Mouse (Mus musculus) kidney, embryonic 14.5 days (tissue): Measurements from ENCODE around the gene Smtn. TPM values are rescaled to one million over a fixed set of nuclear protein-coding genes. Genes with fewer than 3 reads are reported as not detected.

Experiments used
- ATAC-seq: fragments of 200-750 bp; cut with Nextera tagmentation; 2 replicates; pipeline ENCODE4 v1.8.0; 2017; ENCODE audit warnings: moderate number of reproducible peaks, mild to moderate bottlenecking, moderate TSS enrichment, moderate library complexity; ENCODE audit not compliant: low FRiP score, low TSS enrichment
- H3K27ac ChIP-seq: fragments of 300-500 bp; sonication (generic); 2 replicates; pipeline ENCODE4 v1.5.1; 2014; ENCODE audit warnings: low read depth, mild to moderate bottlenecking, low read length, moderate library complexity, mixed read lengths
- H3K27me3 ChIP-seq: fragments of 300-500 bp; sonication (generic); 2 replicates; pipeline ENCODE4 v1.6.1; 2014; ENCODE audit warnings: mild to moderate bottlenecking, low read length; ENCODE audit not compliant: control insufficient read depth, insufficient read depth
- H3K36me3 ChIP-seq: fragments of 300-500 bp; sonication (generic); 2 replicates; pipeline ENCODE4 v1.6.1; 2014; ENCODE audit warnings: low read length, mixed read lengths; ENCODE audit not compliant: control insufficient read depth, insufficient read depth
- H3K4me1 ChIP-seq: fragments of 300-500 bp; sonication (generic); 2 replicates; pipeline ENCODE4 v1.6.1; 2014; ENCODE audit warnings: low read length, mixed read lengths; ENCODE audit not compliant: control insufficient read depth, insufficient read depth
- H3K4me2 ChIP-seq: fragments of 300-500 bp; sonication (generic); replicated peaks from 2 replicates; pipeline ENCODE4 v1.6.1; 2014; ENCODE audit warnings: low read depth, mild to moderate bottlenecking, low read length
- H3K4me3 ChIP-seq: fragments of 300-500 bp; sonication (generic); 2 replicates; pipeline ENCODE4 v1.5.1; 2014; ENCODE audit warnings: mild to moderate bottlenecking, low read length
- H3K9ac ChIP-seq: fragments of 300-500 bp; sonication (generic); 2 replicates; pipeline ENCODE4 v1.6.1; 2014; ENCODE audit warnings: low read depth, mild to moderate bottlenecking, low read length, moderate library complexity
- H3K9me3 ChIP-seq: fragments of 300-500 bp; sonication (generic); 2 replicates; pipeline ENCODE4 v1.6.1; 2016; ENCODE audit warnings: low read length; ENCODE audit not compliant: control insufficient read depth
- WGBS: fragments of 180-500 bp; shearing (Covaris S2); extraction: QIAGEN DNeasy Blood & Tissue Kit; methylation state at CpG from one replicate; pipeline ENCODE4 v1.1.7; 2014; 5-methylcytosine and 5-hydroxymethylcytosine counted together
- polyA plus RNA-seq: library from polyadenylated mRNA; unstranded; fragments of >200 nt; fragmentation: Nextera tagmentation; extraction: Ambion mirVana; gene quantifications from 2 replicates; pipeline ENCODE4 v1.2.1, GENCODE M21; 2014

Gene Smtn
- polyA plus RNA-seq, 1 experiment from 2014 or later: 70.7 TPM

GRCm38 (mm10) chr11:3543001-3543400, 2.6 kb upstream of the Smtn start:
- Histone ChIP-seq H3K4me1 (0 out of 2 replicates have a peak, but pooled peaks cover 8% of the 10 kb centered on the region), H3K36me3 (no peaks in the 10 kb centered on the region), H3K27me3 (no peaks in the 10 kb centered on the region), H3K4me3 (no peak overlapping the region), H3K9ac (no peak overlapping the region), H3K4me2 (no peak overlapping the region), H3K27ac (no peak overlapping the region), H3K9me3 (0 out of 2 replicates have a peak, but pooled peaks cover 4% of the 10 kb centered on the region)
- 44% methylated on average over 5 of the region's 5 CpGs for WGBS
- no peak for ATAC-seq

DNA sequence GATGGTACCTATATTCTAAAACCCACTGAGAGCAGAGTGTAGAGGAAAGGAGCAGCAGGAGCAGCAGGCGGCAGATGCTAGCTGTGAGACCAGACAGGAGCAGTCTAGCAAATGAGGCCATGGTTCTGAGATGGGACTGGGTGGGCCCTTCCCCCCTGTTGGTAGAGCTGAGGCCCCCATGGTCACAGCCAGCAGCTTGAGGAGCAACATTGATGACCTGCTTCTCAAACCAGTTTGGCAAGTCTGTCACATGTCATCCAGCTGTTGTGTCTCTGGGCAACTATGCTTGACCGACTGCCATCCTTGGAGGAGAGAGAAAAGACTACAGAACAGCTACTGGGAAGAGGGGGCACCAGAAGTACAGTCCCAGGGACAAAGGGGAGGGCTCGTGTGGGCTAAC, 1.5 kb upstream of the Smtn start:
- no peak for ATAC-seq
- 56% methylated on average over 3 of the region's 3 CpGs for whole genome bisulfite sequencing

DNA sequence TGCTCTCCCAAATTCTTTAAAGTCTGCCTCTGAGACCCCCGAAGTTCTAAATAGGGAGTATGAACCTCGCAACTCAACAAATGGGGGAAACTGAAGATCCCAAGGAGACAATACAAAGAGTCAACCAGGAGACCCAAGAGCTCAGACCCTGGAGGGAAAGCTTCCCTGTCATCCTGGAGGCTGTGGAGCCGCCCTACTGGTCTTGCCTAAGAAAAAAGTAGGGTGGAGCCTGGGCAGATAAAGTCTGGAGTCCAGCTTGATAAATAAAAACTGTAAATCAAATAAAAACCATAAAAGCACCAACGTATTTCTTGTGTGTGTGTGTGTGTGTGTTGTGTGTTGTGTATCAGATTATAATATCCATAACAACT, 601 bp downstream of the Smtn start:
- Histone ChIP-seq H3K27ac (no peak overlapping the region), H3K4me2 (peak overlapping the region; percentile 84), H3K9ac (peak overlapping the region; percentile 68; the same call in 1 of the 2 replicates)

More for the DNA sequence above, 1.5 kb upstream of the Smtn start:
- H3K27me3 ChIP-seq: no peaks in the 10 kb centered on the region
- H3K4me2 ChIP-seq: no peak overlapping the region
- H3K9me3 ChIP-seq: 0 out of 2 replicates have a peak, but pooled peaks cover 4% of the 10 kb centered on the region
- no peak overlapping the region for H3K9ac ChIP-seq
- no peak overlapping the region for H3K4me3 ChIP-seq
- H3K27ac ChIP-seq: no peak overlapping the region
- 0 out of 2 replicates have a peak, but pooled peaks cover under 1% of the 10 kb centered on the region for H3K36me3 ChIP-seq
- peaks cover 17% of the 10 kb centered on the region for H3K4me1 ChIP-seq

GRCm38 (mm10) chr11:3539111-3539825, 1.1 kb downstream of the Smtn start:
- Histone ChIP-seq H3K4me1 (peaks cover 33% of the 10 kb centered on the region), H3K9me3 (no peaks in the 10 kb centered on the region), H3K27ac (peak overlapping the region; percentile 55; the same call in 1 of the 2 replicates), H3K4me3 (peak overlapping the region; percentile 68), H3K9ac (peak overlapping the region; percentile 68), H3K27me3 (no peaks in the 10 kb centered on the region), H3K36me3 (peaks cover 6% of the 10 kb centered on the region), H3K4me2 (peak overlapping the region; percentile 84)
- WGBS: 5% methylated on average over 33 of the region's 33 CpGs
- peak; percentile 91 for ATAC-seq

More for the DNA sequence above, 601 bp downstream of the Smtn start:
- no peak for ATAC-seq
- WGBS: 85% methylated on average over 4 of the region's 4 CpGs
- Histone ChIP-seq H3K9me3 (0 out of 2 replicates have a peak, but pooled peaks cover 4% of the 10 kb centered on the region), H3K4me1 (peaks cover 33% of the 10 kb centered on the region), H3K27me3 (no peaks in the 10 kb centered on the region), H3K36me3 (0 out of 2 replicates have a peak, but pooled peaks cover 4% of the 10 kb centered on the region), H3K4me3 (peak overlapping the region; percentile 68)

DNA sequence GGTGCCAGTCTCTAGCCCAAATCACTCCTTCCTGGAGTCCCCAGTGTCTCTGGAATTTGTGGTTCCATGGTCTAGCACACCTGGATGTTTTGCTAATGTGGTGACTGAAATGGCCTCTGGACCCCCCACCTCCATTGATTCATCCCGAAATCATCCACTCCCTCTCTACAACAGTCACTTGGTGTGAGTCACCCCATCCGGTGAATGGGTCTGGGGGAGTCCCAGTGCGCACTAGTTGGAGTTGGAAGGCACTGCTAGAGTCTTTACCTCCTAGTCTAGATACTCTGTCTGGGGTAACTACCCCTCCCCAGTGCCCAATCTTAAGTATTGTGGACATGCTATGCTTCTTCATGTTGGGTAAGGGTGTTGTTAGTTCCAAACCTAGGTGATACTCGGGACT, 2.1 kb downstream of the Smtn start:
- Histone ChIP-seq H3K4me1 (peaks cover 33% of the 10 kb centered on the region), H3K36me3 (peaks cover 15% of the 10 kb centered on the region), H3K9me3 (no peaks in the 10 kb centered on the region), H3K4me2 (peak overlapping the region; percentile 84), H3K9ac (peak overlapping the region; percentile 68), H3K4me3 (peak overlapping the region; percentile 68), H3K27me3 (no peaks in the 10 kb centered on the region), H3K27ac (peak overlapping the region; percentile 55; the same call in 1 of the 2 replicates)
- 68% methylated on average over 4 of the region's 4 CpGs for WGBS
- no peak for ATAC-seq

DNA sequence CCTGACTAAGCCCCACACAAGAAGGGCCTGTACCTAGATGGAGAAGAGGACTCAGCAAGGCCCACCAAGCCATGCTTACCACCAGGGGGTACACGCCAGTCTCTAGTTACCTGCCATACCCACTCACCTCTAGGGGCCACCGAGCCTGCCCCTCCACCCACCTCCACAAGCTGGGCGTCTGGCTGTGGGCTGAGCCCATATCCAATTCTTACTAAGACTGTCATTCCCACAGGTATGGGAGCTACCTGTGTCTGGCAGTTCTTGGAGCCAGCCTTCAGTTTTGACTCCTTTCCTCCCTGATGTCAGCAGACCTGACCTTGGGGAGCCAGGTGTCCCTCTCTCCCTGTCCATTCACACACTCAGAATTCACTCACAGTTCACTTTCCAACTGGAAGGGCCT, 2.7 kb downstream of the Smtn start:
- peaks cover 33% of the 10 kb centered on the region for H3K4me1 ChIP-seq
- ATAC-seq: no peak
- H3K36me3 ChIP-seq: peaks cover 21% of the 10 kb centered on the region
- H3K27ac ChIP-seq: no peak overlapping the region
- peak overlapping the region; percentile 25; the same call in 1 of the 2 replicates for H3K9ac ChIP-seq
- H3K4me3 ChIP-seq: peak overlapping the region; percentile 68
- no peaks in the 10 kb centered on the region for H3K9me3 ChIP-seq
- WGBS: 78% methylated on average over 3 of the region's 3 CpGs
- H3K4me2 ChIP-seq: peak overlapping the region; percentile 84
- no peaks in the 10 kb centered on the region for H3K27me3 ChIP-seq

GRCm38 (mm10) chr11:3536745-3537333, 3.6 kb downstream of the Smtn start:
- no peak for ATAC-seq
- 68% methylated on average over 5 of the region's 5 CpGs for WGBS
- H3K27me3 ChIP-seq: no peaks in the 10 kb centered on the region
- H3K9ac ChIP-seq: no peak overlapping the region
- peak overlapping the region; percentile 84 for H3K4me2 ChIP-seq
- H3K36me3 ChIP-seq: peaks cover 30% of the 10 kb centered on the region
- H3K4me3 ChIP-seq: no peak overlapping the region
- H3K27ac ChIP-seq: no peak overlapping the region
- H3K9me3 ChIP-seq: no peaks in the 10 kb centered on the region
- peaks cover 33% of the 10 kb centered on the region for H3K4me1 ChIP-seq

DNA sequence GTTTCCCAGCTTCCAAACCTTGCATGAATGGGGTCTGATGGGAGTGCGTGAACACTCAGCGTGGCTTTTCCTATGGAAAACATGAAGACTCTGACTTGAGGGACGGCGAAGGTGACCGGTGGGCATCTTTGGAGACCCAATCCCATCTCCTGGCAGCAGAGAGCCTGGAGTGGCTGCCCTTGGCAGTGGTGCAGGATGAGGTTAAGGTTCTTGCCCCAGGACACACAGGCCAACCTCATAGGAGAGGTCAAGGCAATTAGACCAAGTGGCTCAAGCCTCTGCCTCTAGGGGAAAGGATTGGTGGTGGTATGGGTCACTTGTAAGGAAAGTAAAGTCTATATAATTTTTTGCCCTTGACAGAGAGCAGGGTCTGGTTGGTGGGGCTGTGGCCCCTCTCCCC, 4.3 kb downstream of the Smtn start:
- H3K9me3 ChIP-seq: no peaks in the 10 kb centered on the region
- peak overlapping the region; percentile 50 for H3K4me3 ChIP-seq
- peaks cover 33% of the 10 kb centered on the region for H3K4me1 ChIP-seq
- H3K9ac ChIP-seq: peak overlapping the region; percentile 63; the same call in 1 of the 2 replicates
- no peaks in the 10 kb centered on the region for H3K27me3 ChIP-seq
- H3K27ac ChIP-seq: peak overlapping the region; percentile 86
- peaks cover 38% of the 10 kb centered on the region for H3K36me3 ChIP-seq
- peak overlapping the region; percentile 84 for H3K4me2 ChIP-seq
- WGBS: 36% methylated on average over 5 of the region's 5 CpGs
- ATAC-seq: no peak
